Mouse (Mus musculus) limb, embryonic 10.5 days (tissue): ENCODE measurements around the gene Peak1. TPM values are rescaled to one million over a fixed set of nuclear protein-coding genes. Genes with fewer than 3 reads are reported as not detected.

Experiments
- DNase-seq: peaks from one replicate; pipeline ENCODE4 v3.0.0-alpha.2; 2017; ENCODE audit warnings: low spot score
- H3K27ac ChIP-seq: fragments of 300-500 bp; sonication (generic); 2 replicates; pipeline ENCODE4 v1.5.1; 2016; ENCODE audit warnings: mild to moderate bottlenecking
- H3K27me3 ChIP-seq: fragments of 300-500 bp; sonication (generic); 2 replicates; pipeline ENCODE4 v1.6.1; 2016; ENCODE audit warnings: low read depth, mild to moderate bottlenecking; ENCODE audit not compliant: poor library complexity, severe bottlenecking
- H3K36me3 ChIP-seq: fragments of 300-500 bp; sonication (generic); 2 replicates; pipeline ENCODE4 v1.6.1; 2016; ENCODE audit warnings: mild to moderate bottlenecking, moderate library complexity
- H3K4me1 ChIP-seq: fragments of 300-500 bp; sonication (generic); 2 replicates; pipeline ENCODE4 v1.6.1; 2016
- H3K4me3 ChIP-seq: fragments of 300-500 bp; sonication (generic); 2 replicates; pipeline ENCODE4 v1.5.1; 2016; ENCODE audit warnings: mild to moderate bottlenecking, moderate library complexity
- H3K9me3 ChIP-seq: fragments of 300-500 bp; sonication (generic); replicated peaks from 2 replicates; pipeline ENCODE4 v1.6.1; 2016; ENCODE audit warnings: mild to moderate bottlenecking
- WGBS: fragments of 180-500 bp; shearing (Covaris S2); methylation state at CpG from one replicate; pipeline ENCODE4 v1.1.7; 2016; 5-methylcytosine and 5-hydroxymethylcytosine counted together
- polyA plus RNA-seq: library from polyadenylated mRNA; unstranded; fragments of >200 nt; fragmentation: Nextera tagmentation; extraction: Ambion mirVana; gene quantifications from 2 replicates; pipeline ENCODE4 v1.2.1, GENCODE M21; 2016

The Peak1 gene
- polyA plus RNA-seq, 1 experiment from 2014 or later, result 6.1 TPM

DNA sequence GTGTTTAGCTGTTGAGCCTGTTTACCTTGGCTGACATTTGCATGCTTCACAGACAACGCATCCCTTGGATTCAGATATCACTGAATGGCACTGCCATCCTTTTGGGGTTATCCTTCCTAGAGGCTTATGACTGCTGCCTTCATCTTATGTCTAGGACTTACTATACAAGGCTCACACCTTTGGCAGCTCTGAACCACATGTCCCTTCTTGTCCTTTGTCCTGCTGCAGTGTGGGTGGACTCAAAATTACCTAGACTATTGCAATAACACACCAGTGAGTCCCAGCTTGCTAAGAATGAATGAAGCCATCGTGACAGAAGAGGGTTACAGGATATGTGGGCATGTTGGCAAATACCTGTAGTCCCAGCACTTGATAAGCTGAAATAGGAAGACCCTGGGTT, 199.8 kb downstream of the Peak1 start:
- H3K4me1 ChIP-seq, result peaks cover 9% of the 10 kb centered on the region
- no peak for DNase-seq
- no peaks in the 10 kb centered on the region for H3K36me3 ChIP-seq
- H3K9me3 ChIP-seq, result no peaks in the 10 kb centered on the region
- no peak overlapping the region for H3K27ac ChIP-seq
- peaks cover 10% of the 10 kb centered on the region; the same call in 1 of the 2 replicates for H3K27me3 ChIP-seq
- no peak overlapping the region for H3K4me3 ChIP-seq
- 90% methylated on average over 2 of the region's 2 CpGs for WGBS

GRCm38 (mm10) chr9:56217386-56217785, 200.5 kb downstream of the Peak1 start:
- H3K9me3 ChIP-seq, result no peaks in the 10 kb centered on the region
- H3K36me3 ChIP-seq, result no peaks in the 10 kb centered on the region
- 97% methylated on average over 1 of the region's 1 CpGs for WGBS
- H3K4me1 ChIP-seq, result peaks cover 9% of the 10 kb centered on the region
- no peak overlapping the region for H3K4me3 ChIP-seq
- peaks cover 3% of the 10 kb centered on the region; the same call in 1 of the 2 replicates for H3K27me3 ChIP-seq
- H3K27ac ChIP-seq, result no peak overlapping the region
- DNase-seq, result no peak

- Histone ChIP-seq H3K9me3 (no peaks in the 10 kb centered on the region), H3K4me1 (peaks cover 9% of the 10 kb centered on the region), H3K27ac (no peak overlapping the region), H3K27me3 (no peaks in the 10 kb centered on the region), H3K36me3 (no peaks in the 10 kb centered on the region), H3K4me3 (no peak overlapping the region)
- DNase-seq, result no peak
- WGBS, result 55% methylated on average over 11 of the region's 11 CpGs
Measured at GRCm38 (mm10) chr9:56213451-56214291, 204.2 kb downstream of the Peak1 start.

DNA sequence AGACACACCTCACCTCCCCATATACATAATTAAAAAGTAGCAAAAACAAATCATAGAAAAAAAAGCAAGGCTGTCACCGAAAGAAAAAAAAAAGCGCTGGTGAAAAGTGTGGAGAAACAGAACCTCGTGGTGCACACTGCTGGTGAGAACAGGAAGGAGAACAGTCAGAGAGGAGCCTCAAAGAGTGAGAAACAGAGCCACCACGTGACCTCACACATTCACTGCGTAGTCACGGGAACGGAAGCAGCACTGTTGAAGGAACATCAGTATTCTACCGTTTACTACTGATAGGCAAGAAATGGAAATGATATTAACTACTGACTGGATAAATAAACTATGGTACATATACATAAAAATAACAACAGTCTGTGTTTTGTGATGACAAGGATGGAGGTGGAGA, 209.1 kb downstream of the Peak1 start:
- 89% methylated on average over 8 of the region's 8 CpGs for WGBS
- Histone ChIP-seq H3K27ac (no peak overlapping the region), H3K36me3 (peaks cover 16% of the 10 kb centered on the region), H3K27me3 (no peaks in the 10 kb centered on the region), H3K4me3 (no peak overlapping the region), H3K4me1 (peaks cover 11% of the 10 kb centered on the region), H3K9me3 (no peaks in the 10 kb centered on the region)
- no peak for DNase-seq

DNA sequence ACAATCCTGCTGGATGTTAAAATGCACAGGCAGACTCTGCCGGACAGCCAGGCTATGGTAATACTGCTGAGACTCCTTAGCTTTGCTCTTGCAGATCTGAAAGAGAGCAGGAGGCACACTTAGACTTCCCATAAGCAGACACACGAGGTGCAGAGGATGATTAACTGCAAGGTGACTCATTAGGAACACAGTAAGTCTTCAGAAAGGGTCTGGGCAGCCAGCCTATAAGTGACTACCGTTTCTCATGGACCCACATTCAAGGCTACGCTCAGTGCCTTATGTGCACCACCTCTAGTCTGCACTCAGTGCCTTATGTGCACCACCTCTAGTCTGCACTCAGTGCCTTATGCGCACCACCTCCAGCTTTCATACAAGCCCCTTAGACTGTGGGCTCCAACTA, 210.4 kb downstream of the Peak1 start:
- H3K4me1 ChIP-seq, result peaks cover 9% of the 10 kb centered on the region; the same call in 1 of the 2 replicates
- no peak for DNase-seq
- no peaks in the 10 kb centered on the region for H3K9me3 ChIP-seq
- H3K4me3 ChIP-seq, result no peak overlapping the region
- H3K27ac ChIP-seq, result no peak overlapping the region
- H3K36me3 ChIP-seq, result peaks cover 16% of the 10 kb centered on the region
- 86% methylated on average over 5 of the region's 5 CpGs for WGBS
- H3K27me3 ChIP-seq, result no peaks in the 10 kb centered on the region

DNA sequence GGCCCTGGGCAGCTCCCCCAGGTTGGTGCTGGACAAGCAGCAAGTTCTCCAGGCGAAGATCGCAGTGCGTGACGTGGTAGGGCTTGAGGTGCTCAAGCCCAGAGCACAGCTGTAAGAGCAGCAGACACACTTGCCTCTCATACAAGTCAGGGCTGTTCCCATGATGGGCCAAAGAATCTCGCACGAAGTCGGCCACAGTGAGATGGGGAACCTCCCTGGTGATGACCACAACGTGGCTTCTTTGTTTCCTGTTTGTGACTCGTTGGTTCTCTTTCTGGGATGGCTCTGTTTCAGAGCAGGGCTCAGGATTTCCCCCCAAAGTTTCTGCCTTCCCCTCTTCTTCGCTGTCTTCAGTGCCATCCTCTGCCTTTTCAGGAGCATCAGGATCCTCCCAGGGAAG, 210.8 kb downstream of the Peak1 start:
- DNase-seq, result no peak
- Histone ChIP-seq H3K27ac (no peak overlapping the region), H3K9me3 (no peaks in the 10 kb centered on the region), H3K27me3 (no peaks in the 10 kb centered on the region), H3K36me3 (peaks cover 16% of the 10 kb centered on the region), H3K4me1 (peaks cover 13% of the 10 kb centered on the region), H3K4me3 (no peak overlapping the region)
- WGBS, result 94% methylated on average over 10 of the region's 10 CpGs

DNA sequence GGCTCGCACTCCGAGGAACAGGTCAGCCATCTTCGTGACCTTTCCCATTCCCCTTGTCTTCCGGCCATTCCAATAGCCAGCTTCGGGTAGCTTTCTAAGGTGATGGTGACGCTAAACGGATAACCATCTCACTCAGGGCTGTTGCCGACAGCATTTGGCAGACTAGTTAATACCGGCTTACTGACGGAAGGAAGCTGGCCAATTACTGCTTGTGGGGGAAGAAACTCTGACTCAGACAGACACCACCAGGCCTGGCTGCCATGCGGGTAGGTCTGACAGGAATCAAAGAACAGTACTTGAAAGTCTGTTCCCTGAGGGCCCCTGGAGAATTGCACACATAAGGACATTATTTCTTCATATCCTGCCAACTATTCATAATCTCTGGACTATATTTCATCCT, 212.5 kb downstream of the Peak1 start:
- DNase-seq, result no peak
- Histone ChIP-seq H3K27me3 (no peaks in the 10 kb centered on the region), H3K4me3 (no peak overlapping the region), H3K36me3 (peaks cover 16% of the 10 kb centered on the region), H3K27ac (no peak overlapping the region), H3K4me1 (peaks cover 30% of the 10 kb centered on the region), H3K9me3 (no peaks in the 10 kb centered on the region)
- WGBS, result 78% methylated on average over 11 of the region's 11 CpGs

GRCm38 (mm10) chr9:56204316-56204715, 213.6 kb downstream of the Peak1 start:
- WGBS, result 88% methylated on average over 4 of the region's 4 CpGs
- H3K27ac ChIP-seq, result no peak overlapping the region
- peaks cover 36% of the 10 kb centered on the region for H3K4me1 ChIP-seq
- H3K4me3 ChIP-seq, result no peak overlapping the region
- H3K27me3 ChIP-seq, result no peaks in the 10 kb centered on the region
- DNase-seq, result no peak
- H3K36me3 ChIP-seq, result peaks cover 16% of the 10 kb centered on the region
- no peaks in the 10 kb centered on the region for H3K9me3 ChIP-seq

- peak; percentile 94 for DNase-seq
- Histone ChIP-seq H3K27me3 (no peaks in the 10 kb centered on the region), H3K4me3 (no peak overlapping the region), H3K9me3 (no peaks in the 10 kb centered on the region), H3K27ac (no peak overlapping the region), H3K36me3 (peaks cover 3% of the 10 kb centered on the region), H3K4me1 (peaks cover 35% of the 10 kb centered on the region)
- 39% methylated on average over 14 of the region's 14 CpGs for WGBS
Measured at GRCm38 (mm10) chr9:56200645-56201314, 217.1 kb downstream of the Peak1 start.

GRCm38 (mm10) chr9:56200200-56200599, 217.7 kb downstream of the Peak1 start:
- Histone ChIP-seq H3K27me3 (no peaks in the 10 kb centered on the region), H3K4me3 (no peak overlapping the region), H3K27ac (no peak overlapping the region), H3K9me3 (no peaks in the 10 kb centered on the region), H3K4me1 (peaks cover 31% of the 10 kb centered on the region), H3K36me3 (no peaks in the 10 kb centered on the region)
- no peak for DNase-seq
- 64% methylated on average over 2 of the region's 2 CpGs for WGBS

DNA sequence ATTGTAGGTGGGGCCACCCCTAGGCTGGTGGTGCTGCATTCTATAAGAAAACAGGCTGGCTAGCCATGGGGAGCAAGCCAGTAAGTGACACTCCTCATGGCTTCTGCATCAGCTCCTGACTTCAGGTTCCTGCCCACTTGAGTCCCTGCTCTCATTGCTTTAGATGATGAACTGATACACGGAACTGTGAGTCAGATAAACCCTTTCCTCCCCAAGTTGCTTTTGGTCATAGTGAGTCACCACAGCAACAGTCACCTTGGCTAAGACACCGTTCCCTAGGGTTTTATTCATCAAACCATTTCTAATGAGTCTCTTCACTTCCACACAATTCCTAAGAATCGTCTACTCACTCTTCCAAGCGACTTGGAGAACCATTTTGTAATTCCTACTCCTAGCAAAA, 220.9 kb downstream of the Peak1 start:
- no peak overlapping the region for H3K27ac ChIP-seq
- peaks cover 40% of the 10 kb centered on the region for H3K4me1 ChIP-seq
- H3K9me3 ChIP-seq, result no peaks in the 10 kb centered on the region
- H3K27me3 ChIP-seq, result peaks cover 6% of the 10 kb centered on the region; the same call in 1 of the 2 replicates
- no peak overlapping the region for H3K4me3 ChIP-seq
- H3K36me3 ChIP-seq, result no peaks in the 10 kb centered on the region
- no peak for DNase-seq
- 86% methylated on average over 4 of the region's 4 CpGs for WGBS

GRCm38 (mm10) chr9:56195193-56195592, 222.7 kb downstream of the Peak1 start:
- H3K36me3 ChIP-seq, result no peaks in the 10 kb centered on the region
- no peaks in the 10 kb centered on the region for H3K9me3 ChIP-seq
- WGBS, result 73% methylated on average over 3 of the region's 3 CpGs
- no peak overlapping the region for H3K4me3 ChIP-seq
- no peak for DNase-seq
- peaks cover 29% of the 10 kb centered on the region for H3K4me1 ChIP-seq
- H3K27ac ChIP-seq, result no peak overlapping the region
- peaks cover 6% of the 10 kb centered on the region; the same call in 1 of the 2 replicates for H3K27me3 ChIP-seq
